Mouse (Mus musculus): Measurements from ENCODE around the gene Xlr3c.
"Not testable (repeated sequence)": the region's sequence is repeated elsewhere in the genome, so short reads cannot be mapped to it uniquely, and the experiment has no call there.

Gene Xlr3c

DNA sequence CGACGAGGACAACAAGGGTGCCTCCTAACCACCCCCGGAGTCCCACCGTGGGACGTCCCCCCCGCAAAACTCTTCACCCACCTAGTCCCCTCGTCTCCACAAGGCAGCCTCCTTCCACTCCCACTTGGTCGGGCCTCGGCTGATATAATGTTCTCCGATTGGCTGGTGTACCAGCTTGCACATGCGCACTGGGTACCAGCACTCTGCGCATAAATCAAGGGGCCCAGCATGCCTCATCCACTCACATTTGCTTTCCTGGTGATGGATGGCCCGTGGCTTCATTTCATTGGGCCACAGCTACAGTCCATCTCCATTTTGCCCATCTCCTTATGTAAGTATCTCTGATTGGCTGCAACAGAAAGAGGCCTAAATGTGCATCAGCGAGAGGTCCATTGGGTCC, at the start of gene Xlr3c:
Xlr3c (minus strand) TSS at position 121 of the 400 bp plus-strand sequence.
- DNase-seq (ENCODE audit: low read depth, low spot score), result not testable (repeated sequence)

DNA sequence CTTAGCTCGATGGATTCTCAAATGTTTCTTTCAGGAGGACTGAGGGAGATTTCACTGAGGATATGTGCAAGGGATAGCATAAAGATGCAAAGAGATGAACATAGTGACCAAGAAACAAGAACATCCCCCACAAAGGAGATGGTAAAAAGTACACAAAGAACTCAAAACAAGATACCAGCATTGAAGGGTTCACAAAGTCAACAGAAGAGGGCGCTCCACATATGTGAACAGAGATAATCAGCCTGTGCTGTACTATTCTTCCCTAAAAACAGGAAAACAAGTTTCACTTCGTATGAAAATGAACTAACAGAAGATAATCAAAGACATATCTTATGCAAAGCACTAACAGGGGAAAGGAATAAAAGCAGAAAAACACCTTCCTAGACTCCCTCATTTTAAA, 47.3 kb upstream of the Xlr3c start:
- DNase-seq (ENCODE audit: low read depth, low spot score), result peak; percentile 62

- DNase-seq (ENCODE audit: low read depth, low spot score), result not testable (repeated sequence)
Observed at GRCm38 (mm10) chrX:73295745-73296144, 30.6 kb upstream of the Xlr3c start.

DNA sequence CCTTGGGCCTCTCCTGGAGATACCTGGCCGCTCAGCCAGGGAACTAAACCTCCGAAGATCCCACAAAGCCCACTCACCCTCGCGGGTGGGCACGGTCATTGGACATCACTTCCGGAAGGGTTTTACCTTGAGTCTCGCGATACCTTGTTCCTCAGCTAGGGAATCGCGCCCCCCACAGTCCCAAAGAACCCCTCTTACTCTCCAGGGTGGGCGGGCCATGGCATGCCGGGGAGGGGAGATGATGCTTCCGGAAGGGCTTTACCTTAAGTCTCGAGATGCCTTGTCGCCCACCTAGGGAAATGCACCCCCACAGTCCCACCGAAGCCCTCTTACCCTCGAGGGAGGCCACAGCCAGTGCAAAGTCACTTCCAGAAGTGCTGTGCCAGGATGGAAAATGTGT, 27.7 kb upstream of the Xlr3c start, which contains the start of the genes Xlr5a and Xlr5c:
Xlr5a (minus strand) TSS at position 101 of the 400 bp plus-strand sequence.
Xlr5c (minus strand) TSS at position 101 of the 400 bp plus-strand sequence.
- DNase-seq (ENCODE audit: low read depth, low spot score), result not testable (repeated sequence)

- not testable (repeated sequence) for DNase-seq (ENCODE audit: low read depth, low spot score)
Observed at GRCm38 (mm10) chrX:73262428-73262827, 2.8 kb downstream of the Xlr3c start.

GRCm38 (mm10) chrX:73242821-73243325, 22.3 kb downstream of the Xlr3c start, which contains the start of gene Xlr4c:
TSS of gene Xlr4c (minus strand) at chrX:73243130.
- DNase-seq (ENCODE audit: low read depth, low spot score), result not testable (repeated sequence)

DNA sequence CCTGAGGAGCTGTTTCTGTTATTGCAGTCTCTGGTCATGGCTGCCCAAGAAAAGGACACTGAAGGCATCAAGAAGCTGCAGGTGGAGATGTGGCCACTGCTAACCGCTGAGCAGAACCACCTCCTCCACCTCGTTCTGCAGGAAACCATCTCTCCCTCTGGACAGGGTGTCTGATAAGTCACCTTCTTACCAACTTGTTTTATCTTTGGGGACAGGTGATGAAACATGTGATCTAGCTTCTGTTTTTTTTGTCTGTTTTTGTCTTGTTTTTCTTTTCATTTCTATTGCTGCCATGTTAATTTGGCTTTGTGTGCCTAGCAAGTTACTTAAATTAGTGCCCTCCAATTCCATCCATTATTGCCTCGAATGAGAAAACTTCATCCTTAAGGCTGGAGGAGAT, 35.9 kb downstream of the Xlr3c start:
- no peak for DNase-seq (ENCODE audit: low read depth, low spot score)

GRCm38 (mm10) chrX:73228606-73229214, 36.5 kb downstream of the Xlr3c start:
- peak; percentile 73 for DNase-seq (ENCODE audit: low read depth, low spot score)

DNA sequence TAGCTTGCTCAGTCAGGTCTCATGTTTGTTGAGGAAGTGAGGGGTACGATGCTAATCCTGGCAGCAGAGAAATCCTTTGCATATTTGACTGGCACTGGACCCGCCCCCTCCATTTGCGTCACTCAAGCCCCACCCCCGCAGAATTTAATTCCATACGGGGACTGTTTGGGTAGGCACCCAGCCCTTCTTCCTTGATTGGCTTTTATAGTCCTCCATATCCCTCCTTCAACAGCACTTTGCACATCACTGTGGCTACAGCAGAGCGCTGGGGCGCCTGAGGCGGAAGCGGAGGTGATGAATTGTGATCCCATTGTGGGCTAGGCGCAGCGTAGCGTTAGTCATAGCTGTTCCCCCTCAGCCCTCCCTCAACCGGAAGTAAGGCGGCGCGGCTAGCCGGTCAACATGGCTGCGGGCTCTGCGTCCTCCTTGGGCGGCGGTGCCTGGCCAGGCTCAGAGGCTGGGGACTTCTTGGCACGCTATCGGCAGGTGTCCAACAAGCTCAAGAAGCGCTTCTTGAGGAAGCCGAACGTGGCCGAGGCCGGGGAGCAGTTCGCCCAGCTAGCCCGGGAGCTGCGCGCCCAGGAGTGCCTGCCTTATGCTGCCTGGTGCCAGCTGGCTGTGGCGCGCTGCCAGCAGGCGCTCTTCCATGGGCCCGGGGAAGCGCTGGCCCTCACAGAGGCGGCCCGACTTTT, 37.1 kb downstream of the Xlr3c start, which contains the start of gene F8a:
F8a (plus strand) TSS at position 378 of the 692 bp plus-strand sequence.
- peak; percentile 89 for DNase-seq (ENCODE audit: low read depth, low spot score)

- no peak for DNase-seq (ENCODE audit: low read depth, low spot score)
Observed at GRCm38 (mm10) chrX:73225365-73225764, 39.8 kb downstream of the Xlr3c start.

DNA sequence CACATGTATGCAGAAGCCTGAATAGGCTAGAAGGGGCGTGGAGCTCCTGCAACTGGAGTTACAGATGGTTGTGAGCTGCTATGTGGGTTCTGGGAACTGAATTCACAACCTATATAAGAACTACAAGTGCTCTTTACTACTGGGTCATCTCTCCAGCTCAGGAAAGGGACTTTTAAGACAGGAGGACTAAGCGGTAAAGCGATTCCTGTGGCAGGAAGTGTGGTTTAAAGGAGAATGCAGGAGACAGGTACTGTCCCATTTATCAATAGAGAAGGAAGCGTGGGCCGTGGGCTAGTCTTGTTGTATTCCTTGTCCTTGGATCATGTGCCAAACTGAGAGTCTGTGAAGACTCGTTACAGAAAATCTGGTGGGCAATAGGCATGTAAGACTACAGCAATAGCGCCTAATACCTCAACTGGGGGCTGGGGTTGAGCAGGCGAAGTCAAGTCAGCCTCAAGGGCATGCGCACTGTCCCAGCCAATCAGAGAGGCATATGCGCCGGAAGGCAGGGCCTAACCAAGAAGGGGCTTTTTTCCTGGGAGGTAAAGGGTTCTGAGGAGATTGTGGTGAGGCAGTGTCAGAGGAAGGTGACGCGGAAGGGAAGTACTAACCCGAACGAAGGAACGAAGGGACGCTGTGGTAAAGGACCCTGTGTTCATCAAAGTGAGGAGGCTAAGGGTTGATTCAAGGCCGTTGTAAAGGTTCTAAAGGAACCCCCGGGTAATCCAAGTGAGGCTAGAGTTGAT, 51.2 kb downstream of the Xlr3c start, which contains the start of gene Xlr4b:
Xlr4b (plus strand) TSS at position 515 of the 746 bp plus-strand sequence.
- DNase-seq (ENCODE audit: low read depth, low spot score), result peak; percentile 19
